Mouse (Mus musculus) spleen, postnatal 36 days (tissue): ENCODE results near the gene Olfr1164.

Experiments
- DNase-seq, 2 experiments: peaks; one replicate each; pipeline ENCODE4 v3.0.0; 2022; ENCODE audit warnings: low spot score in 2 of 2, mixed read lengths in 1 of 2

Olfr1164 gene

GRCm38 (mm10) chr2:88093866-88094265 is at the start of gene Olfr1164:
TSS of gene Olfr1164 (minus strand) at chr2:88093966.
- DNase-seq: no peak

DNA sequence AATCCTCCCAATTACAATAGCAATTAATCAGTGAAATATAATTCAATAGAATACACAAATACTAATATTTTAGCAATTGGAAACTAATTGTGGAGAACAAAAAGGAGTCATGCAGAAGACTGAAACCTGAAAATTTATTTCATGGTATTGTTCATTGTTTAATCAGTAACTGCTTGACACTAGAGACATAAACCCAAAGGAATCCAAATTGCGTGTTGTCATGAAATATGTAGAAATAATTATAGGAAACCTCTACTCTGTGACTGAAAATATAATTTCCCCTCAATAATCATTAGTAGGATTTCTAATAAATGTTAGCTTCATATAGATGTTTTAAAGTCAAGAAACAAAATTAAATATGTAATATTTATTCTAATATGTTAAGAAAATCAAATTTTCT is 34.4 kb upstream of the Olfr1164 start, which contains the start of gene Olfr1166:
Olfr1166 (minus strand) TSS at position 101 of the 400 bp plus-strand sequence.
- no peak for DNase-seq

- no peak for DNase-seq
These were observed 22.0 kb downstream of the Olfr1164 start, which contains the start of gene Olfr1163 for GRCm38 (mm10) chr2:88071730-88072129. TSS of gene Olfr1163 (minus strand) at chr2:88071830.

- no peak for DNase-seq
These were observed 30.2 kb downstream of the Olfr1164 start for GRCm38 (mm10) chr2:88063587-88063986.

- DNase-seq: no peak
These were observed 42.7 kb downstream of the Olfr1164 start, which contains the start of gene Olfr1162 for GRCm38 (mm10) chr2:88051029-88051428. TSS of gene Olfr1162 (minus strand) at chr2:88051129.
